Mouse (Mus musculus) ovary, postnatal 10 days (tissue): ENCODE data around the gene Myog.

Experiments used
- DNase-seq: peaks from one replicate; pipeline ENCODE4 v3.0.0; 2022; ENCODE audit warnings: low spot score

The Myog gene

DNA sequence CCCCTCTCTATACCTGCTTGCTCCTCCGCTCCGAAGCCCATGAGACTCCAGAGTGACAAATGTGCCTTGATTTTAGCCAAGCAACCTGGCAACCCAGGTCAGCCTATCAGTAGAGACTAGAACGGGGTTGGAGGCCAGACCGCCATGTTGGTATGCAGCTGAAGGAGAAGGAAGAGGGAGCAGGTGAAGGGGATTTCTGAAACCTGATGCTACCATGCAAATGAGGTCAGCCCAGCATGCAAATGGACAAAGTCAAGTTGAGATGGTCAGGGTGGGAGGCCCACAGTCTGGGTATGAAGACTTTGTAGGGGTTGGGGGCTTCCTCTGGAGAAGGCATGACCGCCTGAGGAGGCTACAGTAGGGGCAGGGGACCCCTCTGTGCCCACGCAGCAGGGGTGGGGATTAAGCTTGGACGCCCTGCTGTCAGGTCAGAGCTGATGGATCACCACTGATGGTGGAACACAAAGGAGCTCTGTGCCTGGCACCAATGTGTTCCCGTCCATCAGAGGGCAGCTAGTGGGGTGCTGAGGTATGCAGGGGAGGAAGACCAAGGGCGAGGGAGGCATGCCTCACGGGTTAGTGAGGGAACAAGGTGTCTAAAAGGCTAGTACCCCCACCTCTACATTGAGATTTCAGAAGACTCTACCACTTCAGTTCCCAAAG lies 4.2 kb upstream of the Myog start:
- no peak for DNase-seq

GRCm38 (mm10) chr1:134288239-134288638 lies 1.6 kb upstream of the Myog start:
- DNase-seq = no peak

DNA sequence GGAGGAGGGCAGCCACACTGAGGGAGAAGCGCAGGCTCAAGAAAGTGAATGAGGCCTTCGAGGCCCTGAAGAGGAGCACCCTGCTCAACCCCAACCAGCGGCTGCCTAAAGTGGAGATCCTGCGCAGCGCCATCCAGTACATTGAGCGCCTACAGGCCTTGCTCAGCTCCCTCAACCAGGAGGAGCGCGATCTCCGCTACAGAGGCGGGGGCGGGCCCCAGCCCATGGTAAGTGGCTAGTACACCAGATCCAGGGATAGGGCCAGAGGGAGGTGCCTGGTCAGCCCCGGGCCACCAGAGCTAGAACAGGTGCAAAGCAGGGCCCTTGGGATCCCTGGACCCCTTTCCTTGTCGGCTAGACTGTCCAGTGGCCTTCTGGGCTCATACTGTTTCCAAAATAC lies 511 bp downstream of the Myog start:
- no peak for DNase-seq

DNA sequence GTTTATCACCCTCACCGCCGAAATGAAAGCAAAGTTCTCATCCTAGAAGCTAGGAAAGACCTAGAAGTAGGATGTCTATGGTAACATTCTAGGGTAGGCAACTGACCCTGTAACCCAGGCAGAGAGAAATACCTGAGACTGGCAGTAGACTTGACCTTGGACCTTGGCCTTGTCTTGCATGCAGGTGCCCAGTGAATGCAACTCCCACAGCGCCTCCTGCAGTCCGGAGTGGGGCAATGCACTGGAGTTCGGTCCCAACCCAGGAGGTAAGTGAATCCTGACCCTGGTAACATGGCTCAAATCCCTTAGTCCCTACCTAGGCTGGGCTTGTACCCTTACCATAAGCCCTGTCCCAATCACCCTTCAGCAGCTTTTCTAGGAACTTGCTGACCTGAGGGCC lies 1.1 kb downstream of the Myog start:
- DNase-seq = no peak

DNA sequence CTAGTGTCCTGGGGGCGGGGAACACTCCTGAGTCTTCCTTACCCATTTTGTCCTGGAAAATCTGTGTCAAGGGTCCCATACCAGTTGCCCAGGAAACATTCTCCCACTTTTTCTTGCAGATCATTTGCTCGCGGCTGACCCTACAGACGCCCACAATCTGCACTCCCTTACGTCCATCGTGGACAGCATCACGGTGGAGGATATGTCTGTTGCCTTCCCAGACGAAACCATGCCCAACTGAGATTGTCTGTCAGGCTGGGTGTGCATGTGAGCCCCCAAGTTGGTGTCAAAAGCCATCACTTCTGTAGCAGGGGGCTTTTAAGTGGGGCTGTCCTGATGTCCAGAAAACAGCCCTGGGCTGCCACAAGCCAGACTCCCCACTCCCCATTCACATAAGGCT lies 1.8 kb downstream of the Myog start:
- no peak for DNase-seq

- no peak for DNase-seq
Measured at GRCm38 (mm10) chr1:134292073-134292472, 2.3 kb downstream of the Myog start.

- no peak for DNase-seq
Measured at GRCm38 (mm10) chr1:134292601-134293000, 2.8 kb downstream of the Myog start.

- DNase-seq = no peak
Measured at GRCm38 (mm10) chr1:134293276-134293675, 3.5 kb downstream of the Myog start.

GRCm38 (mm10) chr1:134293738-134294604 lies 4.2 kb downstream of the Myog start:
- no peak for DNase-seq

GRCm38 (mm10) chr1:134297265-134297664 lies 7.5 kb downstream of the Myog start:
- DNase-seq = no peak

DNA sequence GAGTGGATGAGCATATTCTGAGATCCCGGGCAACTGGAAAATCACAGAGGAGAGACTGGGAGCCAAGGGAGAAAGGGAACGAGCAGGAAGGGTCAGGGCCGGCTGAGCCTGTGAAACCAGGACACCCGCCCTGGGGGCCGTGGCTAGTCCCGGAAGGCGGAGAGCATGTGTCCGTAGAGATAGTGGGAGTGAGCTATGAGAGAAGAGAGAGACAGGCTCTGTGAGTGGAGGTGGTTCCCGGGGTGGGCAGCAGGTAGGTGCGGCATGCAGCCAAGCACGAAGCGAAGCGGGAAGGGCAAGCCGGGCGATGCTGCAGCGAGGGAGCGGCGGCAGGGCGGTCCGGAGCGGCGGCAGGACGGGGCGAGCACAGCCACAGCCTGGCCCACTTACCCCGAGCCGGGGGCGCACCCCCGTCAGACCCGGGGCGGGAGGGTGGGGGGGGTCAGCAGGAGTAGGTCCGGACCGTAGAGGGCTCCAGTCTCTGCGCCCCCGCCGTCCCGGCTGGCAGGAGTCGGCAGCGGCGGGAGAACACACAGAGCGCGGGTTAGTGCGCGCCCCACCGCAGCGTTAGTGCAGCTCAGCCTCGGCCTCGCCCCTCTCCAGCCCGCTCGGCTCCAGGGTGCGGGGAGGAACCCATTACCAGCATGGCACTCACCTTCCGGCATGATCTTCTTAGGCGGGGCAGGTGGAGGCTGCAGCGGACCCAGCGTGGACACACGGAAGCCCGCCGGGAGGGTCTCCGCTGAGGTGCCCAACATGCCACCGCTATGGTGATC lies 9.0 kb downstream of the Myog start:
- DNase-seq = peak; percentile 31

- peak; percentile 20 for DNase-seq
Measured at GRCm38 (mm10) chr1:134302568-134303238, 12.9 kb downstream of the Myog start.

GRCm38 (mm10) chr1:134304940-134305339 lies 15.2 kb downstream of the Myog start:
- DNase-seq = no peak

GRCm38 (mm10) chr1:134307409-134307808 lies 17.6 kb downstream of the Myog start:
- no peak for DNase-seq

DNA sequence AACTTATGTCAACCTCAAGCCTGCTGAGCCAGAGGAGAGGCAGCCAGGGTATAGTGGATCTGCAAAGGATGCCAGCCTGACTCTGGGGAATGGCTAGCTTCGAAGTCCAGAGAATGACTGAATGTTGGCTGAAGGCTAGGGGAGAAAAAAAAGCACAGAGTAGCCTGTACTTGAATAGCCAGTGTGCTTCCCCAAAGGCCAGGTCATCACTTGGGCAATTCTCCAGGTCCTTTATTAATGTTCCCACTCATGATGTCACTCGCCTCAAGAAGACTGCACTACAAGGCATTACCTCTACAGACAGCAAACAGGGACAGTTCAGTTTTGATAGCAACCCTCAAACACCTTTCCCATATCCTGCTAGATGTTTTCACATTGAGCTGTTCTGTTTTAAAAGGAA lies 20.5 kb downstream of the Myog start:
- DNase-seq = no peak

DNA sequence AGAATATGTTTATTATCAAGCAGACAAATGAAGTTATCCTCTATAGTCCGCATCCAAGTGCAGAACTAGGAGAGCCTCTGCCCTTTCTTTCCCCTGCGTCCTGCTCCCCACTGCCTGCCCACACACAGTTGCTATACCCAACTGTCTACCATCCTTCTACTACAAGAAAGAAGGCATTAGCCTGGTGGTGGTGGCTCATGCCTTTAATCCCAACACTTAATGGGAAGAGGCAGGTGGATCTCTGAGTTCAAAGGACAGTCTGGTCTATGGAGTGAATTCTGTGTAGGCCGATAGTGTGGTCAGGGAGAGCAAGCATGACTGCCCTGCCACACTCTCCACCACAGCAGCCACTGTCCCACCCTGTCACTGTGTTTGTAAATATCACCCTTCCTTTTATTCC lies 20.9 kb downstream of the Myog start:
- no peak for DNase-seq

GRCm38 (mm10) chr1:134311760-134312159 lies 22.0 kb downstream of the Myog start:
- DNase-seq = no peak

DNA sequence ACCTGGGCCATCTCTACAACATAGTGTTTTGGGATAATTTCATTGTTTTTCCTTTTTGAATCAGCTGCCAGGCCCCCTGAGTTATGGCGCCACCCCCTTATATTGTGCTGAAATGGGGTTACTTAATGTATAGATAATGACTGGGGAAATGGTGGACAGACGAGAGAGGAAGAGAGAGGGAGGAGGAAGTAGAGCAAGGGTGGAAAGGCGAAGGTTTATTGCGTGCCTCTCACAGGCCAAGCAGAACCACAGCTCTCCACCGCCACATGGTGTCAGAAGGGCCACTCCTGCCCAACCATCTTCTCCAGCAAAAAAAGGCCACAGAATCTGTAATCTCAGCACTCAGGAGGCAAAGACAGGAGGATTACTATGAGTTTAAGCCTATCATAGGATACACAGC lies 25.4 kb downstream of the Myog start:
- DNase-seq = no peak

GRCm38 (mm10) chr1:134316361-134316760 lies 26.6 kb downstream of the Myog start:
- no peak for DNase-seq

- no peak for DNase-seq
Measured at GRCm38 (mm10) chr1:134318261-134318660, 28.5 kb downstream of the Myog start.

- DNase-seq = no peak
Measured at GRCm38 (mm10) chr1:134320691-134321301, 31.0 kb downstream of the Myog start.

GRCm38 (mm10) chr1:134322591-134322990 lies 32.8 kb downstream of the Myog start:
- no peak for DNase-seq
